Mouse (Mus musculus) intestine, embryonic 15.5 days (tissue): ENCODE data around the gene Rex2. TPM values are rescaled to one million over a fixed set of nuclear protein-coding genes. Genes with fewer than 3 reads are reported as not detected.
"Not testable (repeated sequence)": the region's sequence is repeated elsewhere in the genome, so short reads cannot be mapped to it uniquely, and the experiment has no call there.

Experiments used
- ATAC-seq: fragments of 200-750 bp; cut with Nextera tagmentation; 2 replicates; pipeline ENCODE4 v1.8.0; 2017; ENCODE audit warnings: moderate TSS enrichment, moderate library complexity
- H3K27ac ChIP-seq: fragments of 300-500 bp; sonication (generic); 2 replicates; pipeline ENCODE4 v1.5.1; 2015; ENCODE audit warnings: mild to moderate bottlenecking, inconsistent platforms
- H3K27me3 ChIP-seq: fragments of 300-500 bp; sonication (generic); replicated peaks from 2 replicates; pipeline ENCODE4 v1.6.1; 2015; ENCODE audit warnings: inconsistent platforms
- H3K36me3 ChIP-seq: fragments of 300-500 bp; sonication (generic); 2 replicates; pipeline ENCODE4 v1.6.1; 2015; ENCODE audit warnings: inconsistent platforms
- H3K4me1 ChIP-seq: fragments of 300-500 bp; sonication (generic); replicated peaks from 2 replicates; pipeline ENCODE4 v1.6.1; 2015; ENCODE audit warnings: inconsistent platforms
- H3K4me2 ChIP-seq: fragments of 300-500 bp; sonication (generic); replicated peaks from 2 replicates; pipeline ENCODE4 v1.6.1; 2015; ENCODE audit warnings: mild to moderate bottlenecking, inconsistent platforms
- H3K4me3 ChIP-seq: fragments of 300-500 bp; sonication (generic); replicated peaks from 2 replicates; pipeline ENCODE4 v1.5.1; 2015; ENCODE audit warnings: inconsistent platforms
- H3K9ac ChIP-seq: fragments of 300-500 bp; sonication (generic); 2 replicates; pipeline ENCODE4 v1.6.1; 2015; ENCODE audit warnings: inconsistent platforms
- H3K9me3 ChIP-seq: fragments of 300-500 bp; sonication (generic); 2 replicates; pipeline ENCODE4 v1.6.1; 2016; ENCODE audit warnings: inconsistent platforms
- WGBS: fragments of 180-500 bp; shearing (Covaris S2); methylation state at CpG from one replicate; pipeline ENCODE4 v1.1.7; 2015; 5-methylcytosine and 5-hydroxymethylcytosine counted together
- polyA plus RNA-seq: library from polyadenylated mRNA; unstranded; fragments of >200 nt; fragmentation: Nextera tagmentation; extraction: Ambion mirVana; gene quantifications from 2 replicates; pipeline ENCODE4 v1.2.1, GENCODE M21; 2015

The Rex2 gene
- polyA plus RNA-seq, result not detected in 2 replicates

DNA sequence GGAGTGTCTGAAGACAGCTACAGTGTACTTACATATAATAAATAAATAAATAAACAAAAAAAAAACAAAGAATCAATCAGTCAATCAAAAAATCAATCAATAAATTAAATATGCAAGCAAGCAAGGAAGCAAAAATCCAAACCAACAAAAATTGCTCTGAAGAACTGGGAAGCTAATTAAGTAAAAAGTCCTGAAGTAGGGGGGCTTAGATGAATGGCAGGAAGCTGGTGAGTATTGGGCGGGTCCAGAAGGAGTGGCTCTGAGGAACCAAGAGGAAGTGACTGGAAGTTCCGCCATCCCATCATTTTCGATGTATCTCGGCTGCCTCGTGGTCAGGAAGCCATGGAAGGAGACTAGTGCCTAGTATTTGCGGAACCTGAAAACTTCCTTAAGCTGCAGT, at the start of gene Rex2:
Rex2 (plus strand) TSS at position 301 of the 400 bp plus-strand sequence.
- H3K4me2 ChIP-seq, H3K9ac ChIP-seq, H3K27ac ChIP-seq, ATAC-seq, H3K9me3 ChIP-seq, H3K36me3 ChIP-seq, H3K27me3 ChIP-seq, H3K4me3 ChIP-seq, H3K4me1 ChIP-seq: not testable (repeated sequence)
- no CpG with 5 or more reads among the region's 6 CpGs for WGBS

DNA sequence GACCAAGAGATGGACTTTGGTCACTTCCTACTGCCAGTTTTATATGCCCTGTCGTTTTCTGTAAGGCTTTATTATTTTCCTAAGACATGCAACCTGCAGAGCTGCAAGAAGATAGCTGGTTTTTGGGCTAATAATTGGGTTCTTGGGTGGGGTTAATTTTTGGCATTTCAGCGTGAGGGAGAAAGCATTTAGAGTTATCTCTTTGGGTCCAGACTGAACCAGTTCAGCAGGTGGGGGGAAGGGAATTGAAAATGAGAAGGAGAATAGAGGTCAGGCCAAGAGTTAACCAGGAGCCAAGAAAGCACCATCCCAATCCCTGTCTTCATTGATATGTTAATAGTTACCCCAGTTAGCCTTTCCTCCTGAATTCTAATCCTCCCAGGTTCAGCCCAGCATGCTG, 45.1 kb upstream of the Rex2 start:
- WGBS, result 19% methylated on average over 2 of the region's 2 CpGs
- not testable (repeated sequence) for H3K9me3 ChIP-seq, H3K36me3 ChIP-seq, H3K4me1 ChIP-seq, H3K9ac ChIP-seq, H3K4me2 ChIP-seq, H3K27me3 ChIP-seq, ATAC-seq, H3K27ac ChIP-seq, H3K4me3 ChIP-seq

DNA sequence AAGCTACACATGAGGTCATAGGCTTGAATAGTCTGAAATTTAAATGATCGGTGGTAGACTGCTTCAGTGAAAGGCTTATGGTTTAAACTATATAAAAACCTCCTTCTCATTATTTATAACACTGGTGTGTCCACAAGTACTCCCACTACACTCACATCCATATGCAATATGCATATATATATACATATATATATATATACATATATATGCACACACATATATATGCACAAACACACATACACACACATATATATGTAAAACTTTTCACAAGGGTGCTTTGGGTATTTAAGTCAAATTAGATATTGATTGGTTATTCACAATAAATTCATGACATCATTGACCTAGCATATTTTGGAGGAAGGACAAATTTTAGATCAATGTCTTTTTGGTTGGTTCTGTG, 3.2 kb upstream of the Rex2 start:
- WGBS, result no CpG with 5 or more reads among the region's 1 CpGs
- not testable (repeated sequence) for H3K36me3 ChIP-seq, H3K4me2 ChIP-seq, H3K9ac ChIP-seq, H3K9me3 ChIP-seq, H3K27me3 ChIP-seq, ATAC-seq, H3K27ac ChIP-seq, H3K4me3 ChIP-seq, H3K4me1 ChIP-seq

DNA sequence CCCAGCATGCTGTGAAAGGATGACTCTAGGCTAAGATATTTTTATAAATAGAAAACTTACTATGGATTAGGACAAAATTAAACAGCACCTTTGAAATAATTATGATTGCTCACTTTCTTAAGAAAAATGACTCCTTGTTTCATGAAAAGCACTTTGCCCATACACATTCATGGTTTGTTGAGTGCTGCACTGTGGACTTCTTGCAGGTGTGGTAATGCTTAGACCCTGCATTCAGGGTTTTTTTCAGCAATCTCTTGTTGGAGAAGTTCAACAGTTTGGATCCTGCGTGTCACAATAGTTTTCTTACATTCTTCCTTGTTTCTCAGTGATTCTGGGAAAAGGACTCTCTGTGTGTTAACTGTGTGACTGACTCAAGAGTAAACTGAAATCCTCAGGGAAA, 4.7 kb downstream of the Rex2 start:
- H3K36me3 ChIP-seq, H3K9ac ChIP-seq, ATAC-seq, H3K27ac ChIP-seq, H3K27me3 ChIP-seq, H3K9me3 ChIP-seq, H3K4me3 ChIP-seq, H3K4me1 ChIP-seq, H3K4me2 ChIP-seq: not testable (repeated sequence)
- 59% methylated on average over 1 of the region's 1 CpGs for WGBS

DNA sequence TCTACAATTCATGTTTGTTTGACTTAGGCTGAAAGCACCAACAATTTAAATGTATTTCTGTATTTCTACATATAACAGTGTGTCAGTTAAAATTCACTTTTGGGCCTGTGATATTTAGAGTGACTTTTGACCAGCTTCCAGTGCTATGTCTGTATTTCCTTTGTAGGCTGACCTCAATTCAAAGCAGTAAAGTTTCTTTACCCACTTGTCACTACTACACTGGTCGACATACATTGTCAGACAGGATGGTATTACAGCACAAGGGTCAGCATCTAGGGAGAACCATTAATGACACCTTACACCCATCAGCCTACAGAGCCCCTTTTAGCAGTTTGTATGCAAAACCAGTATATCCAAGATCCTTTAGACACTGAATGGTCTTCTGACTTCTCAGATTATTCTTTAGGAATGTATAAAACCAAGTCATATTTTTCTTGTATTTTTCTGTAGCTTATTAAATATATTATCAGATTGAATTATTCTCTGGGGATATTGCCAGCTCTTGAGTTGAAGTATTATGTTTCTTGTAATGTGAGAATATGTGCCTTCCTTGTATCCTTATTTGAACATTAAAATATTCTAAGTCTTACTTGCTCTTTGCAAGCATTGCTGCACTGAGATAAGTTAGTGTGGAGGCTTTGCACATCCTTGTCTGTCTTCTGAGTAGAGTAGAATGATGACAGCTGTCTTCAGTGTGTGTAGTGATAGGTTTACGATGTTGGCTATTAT, 9.8 kb downstream of the Rex2 start:
- not testable (repeated sequence) for H3K36me3 ChIP-seq, H3K4me2 ChIP-seq, H3K27me3 ChIP-seq, H3K9ac ChIP-seq, H3K4me1 ChIP-seq, H3K4me3 ChIP-seq, ATAC-seq, H3K9me3 ChIP-seq, H3K27ac ChIP-seq
- 82% methylated on average over 1 of the region's 2 CpGs for WGBS

DNA sequence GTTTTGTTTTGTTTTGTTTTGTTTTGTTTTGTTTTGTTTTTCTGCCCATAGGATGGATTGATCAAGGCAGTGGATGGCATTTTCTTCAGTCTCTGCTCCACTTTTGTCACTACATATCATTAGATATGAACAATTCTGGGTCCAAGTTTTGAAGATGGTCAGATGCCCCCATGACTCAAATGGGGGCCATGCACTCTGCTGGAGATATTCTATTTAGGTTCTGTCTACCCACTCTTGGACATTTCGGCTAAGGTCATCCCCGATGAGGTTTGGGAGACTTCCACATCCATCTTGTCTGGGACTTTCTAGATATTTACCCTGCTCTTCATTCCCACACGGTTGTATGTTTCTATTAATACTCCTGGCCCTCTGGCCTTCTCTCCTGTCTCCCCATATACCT, 42.1 kb downstream of the Rex2 start:
- ATAC-seq, H3K9me3 ChIP-seq, H3K4me3 ChIP-seq, H3K4me1 ChIP-seq, H3K36me3 ChIP-seq, H3K27ac ChIP-seq, H3K9ac ChIP-seq, H3K4me2 ChIP-seq, H3K27me3 ChIP-seq: not testable (repeated sequence)
- WGBS, result 82% methylated on average over 3 of the region's 3 CpGs

DNA sequence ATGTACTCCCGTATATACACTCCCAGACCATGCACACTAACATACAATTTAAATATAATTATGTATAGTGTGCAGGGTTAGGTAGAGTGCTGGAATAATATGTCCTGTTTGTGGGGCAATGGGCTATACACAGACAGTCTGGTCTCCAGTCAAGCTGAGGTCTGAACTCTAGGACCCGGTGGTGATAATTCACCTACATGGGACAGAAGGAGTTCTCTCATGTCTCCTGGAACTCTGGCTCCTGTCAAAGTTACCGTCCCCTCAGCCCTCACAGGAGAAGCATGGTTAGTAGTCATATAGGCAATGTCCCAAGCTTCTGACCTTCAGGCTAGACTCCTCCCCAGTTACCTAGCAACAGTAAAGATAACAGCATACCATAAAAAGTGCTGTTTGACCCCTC, 44.2 kb downstream of the Rex2 start:
- not testable (repeated sequence) for H3K4me1 ChIP-seq, H3K27me3 ChIP-seq, ATAC-seq, H3K36me3 ChIP-seq, H3K9me3 ChIP-seq, H3K27ac ChIP-seq, H3K4me2 ChIP-seq, H3K4me3 ChIP-seq, H3K9ac ChIP-seq
- 75% methylated on average over 3 of the region's 3 CpGs for WGBS

DNA sequence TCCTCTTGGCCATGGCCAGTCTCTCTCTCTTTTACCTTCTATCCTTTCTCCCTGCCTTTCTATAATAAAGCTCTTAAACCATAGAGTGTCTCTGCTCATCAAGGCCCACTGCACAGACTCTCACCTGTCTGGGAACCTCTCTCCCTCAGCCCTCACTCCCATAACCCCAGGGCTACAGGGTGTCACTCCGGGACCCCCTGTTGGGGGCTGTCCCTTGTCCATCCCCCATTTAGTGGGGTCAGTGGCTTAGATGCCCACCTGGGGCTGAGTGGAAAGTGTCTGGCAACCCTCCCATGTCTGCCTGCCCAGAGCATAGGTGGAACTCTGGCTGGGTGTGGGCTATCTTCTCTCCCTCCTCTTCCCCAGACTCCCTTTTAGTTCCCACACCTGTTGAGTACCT, 44.7 kb downstream of the Rex2 start:
- H3K9me3 ChIP-seq, H3K4me1 ChIP-seq, H3K27me3 ChIP-seq, H3K4me3 ChIP-seq, H3K4me2 ChIP-seq, H3K9ac ChIP-seq, H3K27ac ChIP-seq, ATAC-seq, H3K36me3 ChIP-seq: not testable (repeated sequence)
- 86% methylated on average over 1 of the region's 1 CpGs for WGBS

DNA sequence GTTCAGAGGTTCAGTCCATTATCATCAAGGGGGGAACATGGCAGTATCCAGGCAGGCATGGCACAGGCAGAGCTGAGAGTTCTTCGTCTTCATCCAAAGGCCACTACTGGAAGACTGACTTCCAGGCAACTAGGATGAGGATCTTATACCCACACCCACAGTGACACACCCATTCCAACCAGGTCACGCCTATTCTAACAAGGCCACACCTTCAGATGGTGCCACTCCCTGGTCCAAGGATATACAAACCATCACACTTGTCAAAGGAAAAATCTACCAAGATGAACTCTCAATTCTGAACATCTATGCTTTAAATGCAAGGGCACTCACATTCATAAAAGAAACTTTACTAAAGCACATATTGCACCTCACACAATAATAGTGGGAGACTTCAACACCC, 74.0 kb downstream of the Rex2 start:
- H3K9me3 ChIP-seq, H3K27ac ChIP-seq, H3K4me1 ChIP-seq, H3K9ac ChIP-seq, ATAC-seq, H3K4me3 ChIP-seq, H3K27me3 ChIP-seq, H3K4me2 ChIP-seq, H3K36me3 ChIP-seq: not testable (repeated sequence)
- 61% methylated on average over 2 of the region's 2 CpGs for WGBS

DNA sequence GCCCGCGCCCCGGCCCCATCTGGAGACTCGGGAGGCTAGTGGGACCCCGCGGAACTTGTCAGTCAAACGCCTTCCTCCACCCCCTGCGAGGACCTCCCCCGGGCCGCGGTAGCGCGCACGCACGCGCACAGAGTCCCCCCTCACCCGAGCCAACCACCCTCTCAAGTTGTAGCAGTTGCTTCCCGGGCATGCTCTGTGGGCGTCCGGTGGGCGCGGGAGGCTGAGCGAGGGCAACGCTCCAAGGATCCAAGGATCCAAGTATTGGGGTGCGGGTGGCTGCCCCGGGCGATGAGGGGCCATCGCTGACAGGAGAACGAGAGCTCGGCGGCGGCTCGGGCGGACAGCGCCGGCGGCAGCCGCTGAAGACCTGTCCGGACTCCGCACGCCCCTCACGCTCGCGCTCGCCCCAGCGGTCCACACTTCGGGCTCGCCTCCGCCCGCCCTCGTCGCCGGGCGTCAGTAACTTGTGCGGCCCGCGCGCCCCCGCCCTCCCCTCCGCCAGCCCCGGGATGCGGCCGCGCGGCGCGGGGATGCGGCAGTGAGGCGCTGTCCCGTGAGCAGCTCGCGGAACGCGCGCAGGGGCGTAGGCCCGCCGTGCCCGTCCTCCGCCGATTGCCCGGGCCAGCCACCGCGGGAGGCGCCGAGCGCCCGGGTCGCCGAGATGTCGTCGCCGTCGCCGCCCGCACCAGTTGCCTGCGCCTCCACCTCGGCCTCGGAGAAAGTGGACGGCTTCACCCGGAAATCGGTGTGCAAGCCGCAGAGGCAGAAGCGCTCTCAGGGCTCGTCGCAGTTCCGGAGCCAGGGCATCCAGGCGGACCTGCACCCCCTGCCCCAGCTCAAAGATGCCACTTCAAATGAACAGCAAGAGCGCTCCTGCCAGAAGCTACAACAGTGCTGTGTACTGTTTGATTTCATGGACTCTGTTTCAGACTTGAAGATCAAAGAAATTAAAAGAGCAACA, 80.3 kb downstream of the Rex2 start:
- H3K9ac ChIP-seq, H3K4me1 ChIP-seq, H3K27me3 ChIP-seq, H3K9me3 ChIP-seq, H3K27ac ChIP-seq, H3K36me3 ChIP-seq: not testable (repeated sequence)
- Histone ChIP-seq H3K4me3 (peak overlapping the region; percentile 44), H3K4me2 (peak overlapping the region; percentile 87)
- WGBS, result 1% methylated on average over 83 of the region's 109 CpGs
- peak; percentile 85 for ATAC-seq

DNA sequence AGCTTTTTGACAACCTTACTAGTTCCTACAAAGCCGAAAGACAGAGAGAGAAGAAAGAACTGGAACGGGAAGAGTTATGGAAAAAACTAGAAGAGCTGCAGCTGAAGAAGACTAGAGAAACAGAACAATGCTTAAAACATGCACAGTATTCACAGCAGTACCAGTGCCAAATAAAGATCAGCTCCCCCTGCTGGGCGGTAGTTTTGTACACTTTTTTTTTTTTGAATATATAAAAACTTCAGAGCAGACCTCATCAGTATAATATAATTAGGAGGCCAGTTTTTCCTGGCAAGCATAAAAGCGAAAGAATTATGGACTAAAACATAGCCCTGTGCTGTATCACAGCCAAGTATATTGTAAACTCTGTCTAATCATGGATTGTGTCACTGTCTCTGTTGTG, 82.2 kb downstream of the Rex2 start:
- H3K36me3 ChIP-seq, ATAC-seq, H3K27ac ChIP-seq, H3K4me3 ChIP-seq, H3K27me3 ChIP-seq, H3K4me2 ChIP-seq, H3K9ac ChIP-seq, H3K9me3 ChIP-seq, H3K4me1 ChIP-seq: not testable (repeated sequence)
- WGBS, result 48% methylated on average over 4 of the region's 4 CpGs
